Mouse (Mus musculus) spleen, adult 10 weeks (tissue): ENCODE measurements around the gene Mt1. TPM values are rescaled to one million over a fixed set of nuclear protein-coding genes. Genes with fewer than 3 reads are reported as not detected.

ENCODE experiments used
- polyA plus RNA-seq: library from polyadenylated mRNA; stranded (reverse); fragments of 350-450 nt; fragmentation: Illumina TruSeq; extraction: RNeasy Lipid Tissue Mini Kit (QIAGEN cat#74804); gene quantifications from one replicate; pipeline ENCODE4 v1.2.3, GENCODE M21; 2015; ENCODE audit warnings: low replicate concordance; ENCODE audit not compliant: insufficient read depth

Mt1 gene
- 9.9 TPM for polyA plus RNA-seq

GRCm38 (mm10) chr8:94178857-94179712 lies at the start of gene Mt1:
Mt1 (plus strand) TSS chr8:94179082.

GRCm38 (mm10) chr8:94136933-94137332 lies 41.9 kb upstream of the Mt1 start, which contains the start of gene Mt4:
Mt4 (plus strand) TSS chr8:94137197.

GRCm38 (mm10) chr8:94152513-94153300 lies 26.2 kb upstream of the Mt1 start, which contains the start of gene Mt3:
Mt3 (plus strand) TSS chr8:94152607.

GRCm38 (mm10) chr8:94172075-94172808 lies 6.6 kb upstream of the Mt1 start, which contains the start of gene Mt2:
Mt2 (plus strand) TSS chr8:94172664.

GRCm38 (mm10) chr8:94214252-94215173 lies 35.6 kb downstream of the Mt1 start, which contains the start of gene Nup93:
Nup93 (plus strand) TSS chr8:94214564.

Other genes starting within 250 kb of the Mt1 start
- 79.9 TPM for gene Amfr, start 166.2 kb upstream of the Mt1 start, polyA plus RNA-seq
- 77.6 TPM for gene Nudt21, start 142.1 kb upstream of the Mt1 start, polyA plus RNA-seq
- gene Ogfod1, start 141.9 kb upstream of the Mt1 start, polyA plus RNA-seq, result 26.0 TPM
- gene Bbs2, start 80.2 kb upstream of the Mt1 start, polyA plus RNA-seq, result 16.8 TPM
- not detected for gene Mt4, start 41.9 kb upstream of the Mt1 start, polyA plus RNA-seq
- gene Mt3, start 26.5 kb upstream of the Mt1 start, polyA plus RNA-seq, result not detected
- 3.7 TPM for gene Mt2, start 6.4 kb upstream of the Mt1 start, polyA plus RNA-seq
- gene Nup93, start 35.5 kb downstream of the Mt1 start, polyA plus RNA-seq, result 39.3 TPM
- 1.5 TPM for gene Slc12a3, start 150.1 kb downstream of the Mt1 start, polyA plus RNA-seq
- 170 TPM for gene Herpud1, start 207.4 kb downstream of the Mt1 start, polyA plus RNA-seq